Mouse (Mus musculus) liver, adult 2 months (tissue): ENCODE data around the gene Slc17a9.

Source experiments
- CTCF ChIP-seq: fragments of 200-500 bp; IDR thresholded peaks from 2 replicates; pipeline ENCODE4 v1.5.1; 2011; ENCODE audit warnings: low read depth, low read length, control low read depth
- POLR2A ChIP-seq: fragments of 200-500 bp; IDR thresholded peaks from 2 replicates; pipeline ENCODE4 v1.6.1; 2011; ENCODE audit warnings: low read length, control low read depth; ENCODE audit not compliant: insufficient read depth; ENCODE audit errors: extremely low read depth

- TF ChIP-seq POLR2A (no peak), CTCF (no peak)
Observed at GRCm38 (mm10) chr2:180788386-180788785, 63.3 kb downstream of the Slc17a9 start.
